8 mouse cellular contexts compared by ENCODE assay signal in genomic region chr4:151604907-151605306, GRCm38 (mm10).
DNase-seq lines count a peak whose midpoint lies in the region; ATAC-seq and TF ChIP-seq lines count a peak whose summit lies in the region.

No protein-coding gene starts in this region.

- no peak overlapping the region for H3K4me2 ChIP-seq in embryonic facial prominence, embryonic 12.5 days (replicated peaks)
- H3K4me2 ChIP-seq in intestine, embryonic 15.5 days (replicated peaks) = no peak overlapping the region

- no peak overlapping the region for H3K9ac ChIP-seq in embryonic facial prominence, embryonic 12.5 days
- no peak overlapping the region for H3K9ac ChIP-seq in intestine, embryonic 15.5 days

- peak; percentile 39 for DNase-seq in urinary bladder, postnatal 25 days (ENCODE audit: low spot score)
- DNase-seq in urinary bladder, adult 2 months (ENCODE audit: low spot score) = no peak
- DNase-seq in lung, adult 2 months = peak; percentile 28
- peak; percentile 82 for DNase-seq in testis, postnatal 10 days (ENCODE audit: low spot score)
- DNase-seq in cerebellum, adult 8-10 months = no peak
- DNase-seq in cerebellum, adult 9-10 months = no peak

- 29% methylated on average over 6 of the region's 6 CpGs for WGBS in embryonic facial prominence, embryonic 12.5 days
- WGBS in intestine, embryonic 15.5 days = 32% methylated on average over 6 of the region's 6 CpGs
- 35% methylated on average over 6 of the region's 6 CpGs for WGBS in lung, adult 2 months

- 0 out of 2 replicates have a peak, but pooled peaks have one; percentile 70 for ATAC-seq in embryonic facial prominence, embryonic 12.5 days (ENCODE audit: insufficient number of reproducible peaks, insufficient read depth, low FRiP score, low TSS enrichment)
- ATAC-seq in intestine, embryonic 15.5 days = peak; percentile 85

- H3K27me3 ChIP-seq in embryonic facial prominence, embryonic 12.5 days = no peaks in the 10 kb centered on the region
- no peaks in the 10 kb centered on the region for H3K27me3 ChIP-seq in intestine, embryonic 15.5 days (replicated peaks)

- H3K4me3 ChIP-seq in embryonic facial prominence, embryonic 12.5 days = no peak overlapping the region
- H3K4me3 ChIP-seq in intestine, embryonic 15.5 days (replicated peaks) = no peak overlapping the region
- H3K4me3 ChIP-seq in lung, adult 2 months (replicated peaks; ENCODE audit: extremely low read depth, low read depth, low read length) = no peak overlapping the region

- no peaks in the 10 kb centered on the region for H3K36me3 ChIP-seq in embryonic facial prominence, embryonic 12.5 days
- H3K36me3 ChIP-seq in intestine, embryonic 15.5 days = no peaks in the 10 kb centered on the region

- no peaks in the 10 kb centered on the region for H3K9me3 ChIP-seq in embryonic facial prominence, embryonic 12.5 days
- H3K9me3 ChIP-seq in intestine, embryonic 15.5 days = no peaks in the 10 kb centered on the region

- no peak for TF ChIP-seq CTCF in lung, adult 2 months (IDR thresholded peaks at IDR 0.05; ENCODE audit: insufficient read depth, low read length)

- no peak for TF ChIP-seq POLR2A in lung, adult 2 months (IDR thresholded peaks at IDR 0.05; ENCODE audit: borderline replicate concordance, extremely low read depth, low read depth, low read length)

- H3K27ac ChIP-seq in embryonic facial prominence, embryonic 12.5 days = no peak overlapping the region
- no peak overlapping the region for H3K27ac ChIP-seq in intestine, embryonic 15.5 days

- no peaks in the 10 kb centered on the region for H3K4me1 ChIP-seq in embryonic facial prominence, embryonic 12.5 days
- H3K4me1 ChIP-seq in intestine, embryonic 15.5 days (replicated peaks) = no peaks in the 10 kb centered on the region
- no peaks in the 10 kb centered on the region for H3K4me1 ChIP-seq in lung, adult 2 months (ENCODE audit: control insufficient read depth, insufficient read depth, low read length)

Comparison
In these comparisons a context has a peak if more than half of its experiments do, and no peak if none do; other contexts are left out.
1. DNase-seq: peak in urinary bladder, postnatal 25 days (single experiment), lung, adult 2 months (single experiment) and testis, postnatal 10 days (single experiment); none in urinary bladder, adult 2 months (single experiment), cerebellum, adult 8-10 months (single experiment) and cerebellum, adult 9-10 months (single experiment).